Mouse (Mus musculus) lung, adult 2 months (tissue): ENCODE results near the gene Pcbp4.

Experiments used
- CTCF ChIP-seq: fragments of 200-500 bp; IDR thresholded peaks from 2 replicates; pipeline ENCODE4 v1.5.1; 2011; ENCODE audit warnings: mild to moderate bottlenecking, low read length, control low read depth; ENCODE audit not compliant: insufficient read depth
- POLR2A ChIP-seq: fragments of 200-500 bp; IDR thresholded peaks from 2 replicates; pipeline ENCODE4 v1.6.1; 2011; ENCODE audit warnings: low read depth, mild to moderate bottlenecking, control low read depth, low read length, borderline replicate concordance; ENCODE audit errors: extremely low read depth

DNA sequence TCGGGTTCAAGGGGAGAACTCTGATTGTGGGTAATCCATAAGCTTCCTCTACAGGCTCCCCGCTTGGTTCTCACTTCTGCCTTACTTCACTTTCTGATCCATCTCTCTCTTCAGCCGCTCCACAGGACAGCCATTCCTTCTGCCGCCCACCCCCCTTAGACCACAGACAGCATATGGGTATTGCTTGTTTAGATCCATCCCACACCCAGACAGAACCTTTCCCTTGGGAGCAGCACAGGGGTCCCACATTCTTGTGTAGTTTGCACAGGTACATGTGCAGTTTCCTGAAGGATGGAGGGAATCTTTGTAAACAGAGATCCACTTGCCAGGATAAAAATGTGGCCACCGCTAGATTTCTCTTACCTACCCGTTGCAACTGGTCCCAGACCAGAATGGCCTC, 740 bp upstream of the Pcbp4 start:
- no peak for TF ChIP-seq POLR2A
- no peak for TF ChIP-seq CTCF
